Mouse (Mus musculus) A20 (cell line): ENCODE measurements around the gene Gm45521.

Experiments used
- DNase-seq: peaks from one replicate; pipeline ENCODE4 v3.0.0-alpha.2; 2011; ENCODE audit warnings: low read depth, low spot score

The Gm45521 gene

GRCm38 (mm10) chr14:7952610-7953254 is 4.4 kb upstream of the Gm45521 start:
- peak; percentile 46 for DNase-seq

DNA sequence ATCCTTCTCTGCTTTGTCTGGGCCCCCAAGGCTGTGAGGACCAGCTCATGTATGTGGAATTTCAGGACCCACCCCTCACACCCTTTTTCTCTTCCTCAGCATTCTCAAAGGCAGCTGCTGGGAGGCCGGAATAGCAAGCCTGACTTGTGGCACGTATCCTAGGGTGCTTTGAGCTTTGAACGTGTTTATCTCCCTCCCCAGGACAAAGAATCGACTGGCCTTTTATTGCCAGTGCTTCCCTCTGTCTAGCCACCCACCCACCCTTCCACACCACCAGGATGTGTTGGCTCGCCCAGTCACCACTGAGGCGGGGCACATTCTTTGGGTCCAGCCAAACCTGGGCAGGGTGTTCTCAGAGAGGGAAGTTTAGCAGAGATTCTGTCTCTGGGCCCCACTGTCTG is 3.0 kb upstream of the Gm45521 start:
- no peak for DNase-seq

GRCm38 (mm10) chr14:7956427-7956826 is 661 bp upstream of the Gm45521 start:
- DNase-seq: no peak

DNA sequence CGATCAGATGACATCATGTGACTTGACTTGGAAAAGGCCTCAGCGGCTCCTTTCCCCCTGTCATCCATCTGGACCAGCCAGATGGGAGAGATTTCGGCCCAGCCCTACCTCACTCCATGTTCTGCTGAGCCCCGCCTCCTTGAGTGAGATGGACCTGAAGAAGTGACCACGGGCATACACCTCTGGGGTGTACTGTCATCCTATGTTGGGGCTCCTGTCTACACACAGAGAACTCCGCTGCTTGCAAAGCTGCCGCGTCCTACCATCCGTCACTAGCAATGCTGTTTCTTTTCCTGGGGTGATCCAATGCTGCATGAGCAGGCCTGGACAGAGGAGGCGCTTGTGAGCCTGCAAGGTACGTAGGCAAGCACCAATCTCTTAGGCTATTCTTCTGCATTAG is 3.5 kb downstream of the Gm45521 start:
- DNase-seq: peak; percentile 37

DNA sequence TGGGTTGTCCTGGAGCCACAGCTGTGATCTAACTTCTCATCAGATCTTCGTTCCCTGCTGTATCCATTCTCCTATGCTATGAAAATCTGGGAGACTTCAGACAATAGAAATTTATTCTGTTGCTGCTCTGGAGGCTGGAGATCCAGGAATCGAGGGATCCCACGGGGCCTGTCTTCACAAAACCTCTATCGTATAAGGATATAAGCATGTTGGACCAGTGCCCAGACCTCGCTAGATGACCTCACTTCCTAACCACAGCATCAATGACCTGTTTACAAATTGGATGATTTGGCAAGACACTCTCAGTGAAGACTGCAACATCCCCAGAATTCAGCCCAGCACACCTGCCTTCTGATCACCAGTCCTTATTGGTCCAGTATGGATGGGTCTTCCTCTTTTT is 4.6 kb downstream of the Gm45521 start:
- DNase-seq: no peak

DNA sequence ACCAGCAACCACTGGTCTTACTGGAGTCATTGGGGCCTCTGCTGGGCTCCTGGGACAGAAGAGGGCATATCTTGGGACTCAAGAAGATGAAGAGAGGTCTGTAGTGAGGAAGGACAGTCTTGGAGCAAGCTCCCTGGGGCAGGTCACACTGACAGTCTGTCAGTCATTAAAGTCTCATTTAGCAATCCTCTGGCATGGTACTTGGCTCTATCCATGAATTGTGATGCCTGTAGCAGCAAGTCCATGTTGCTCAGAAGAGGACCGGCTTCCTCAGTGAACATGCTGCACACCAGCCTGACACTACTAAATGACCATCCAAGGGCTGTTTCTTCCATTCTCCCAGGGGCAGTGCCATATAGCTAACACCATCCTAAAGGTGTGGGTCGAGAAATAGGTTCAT is 5.5 kb downstream of the Gm45521 start:
- DNase-seq: no peak

GRCm38 (mm10) chr14:7963160-7963559 is 6.1 kb downstream of the Gm45521 start:
- DNase-seq: no peak

DNA sequence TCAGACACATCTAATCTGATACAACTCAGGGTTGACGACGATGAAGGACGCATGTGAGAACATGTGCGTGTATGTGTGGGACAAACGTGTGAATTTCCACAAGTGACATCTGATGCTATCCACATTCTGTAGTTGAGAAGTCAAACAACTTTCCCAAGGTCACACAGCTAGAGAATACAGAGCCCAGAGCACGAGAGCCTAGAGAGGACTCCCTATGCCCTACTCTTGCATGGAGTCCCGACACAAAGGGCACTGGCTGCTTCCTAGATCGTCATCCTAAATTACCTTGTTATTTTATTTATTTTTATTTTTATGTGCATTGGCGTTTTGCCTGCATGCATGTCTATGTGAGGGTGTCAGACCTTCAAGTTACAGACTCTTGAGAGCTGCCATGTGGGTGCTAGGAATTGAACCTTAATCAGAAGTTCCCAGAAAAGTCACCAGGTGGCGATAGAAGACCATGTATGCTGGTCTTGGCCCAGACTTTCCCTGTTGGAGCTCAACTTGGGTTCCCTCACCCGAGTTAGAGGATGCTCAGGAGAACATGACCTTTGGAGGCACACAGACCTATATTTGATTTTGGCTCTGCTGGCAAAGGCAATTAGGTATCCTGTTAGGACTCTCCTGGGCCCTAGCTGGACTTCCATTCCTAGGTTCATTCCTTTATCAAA is 7.3 kb downstream of the Gm45521 start:
- peak; percentile 78 for DNase-seq

DNA sequence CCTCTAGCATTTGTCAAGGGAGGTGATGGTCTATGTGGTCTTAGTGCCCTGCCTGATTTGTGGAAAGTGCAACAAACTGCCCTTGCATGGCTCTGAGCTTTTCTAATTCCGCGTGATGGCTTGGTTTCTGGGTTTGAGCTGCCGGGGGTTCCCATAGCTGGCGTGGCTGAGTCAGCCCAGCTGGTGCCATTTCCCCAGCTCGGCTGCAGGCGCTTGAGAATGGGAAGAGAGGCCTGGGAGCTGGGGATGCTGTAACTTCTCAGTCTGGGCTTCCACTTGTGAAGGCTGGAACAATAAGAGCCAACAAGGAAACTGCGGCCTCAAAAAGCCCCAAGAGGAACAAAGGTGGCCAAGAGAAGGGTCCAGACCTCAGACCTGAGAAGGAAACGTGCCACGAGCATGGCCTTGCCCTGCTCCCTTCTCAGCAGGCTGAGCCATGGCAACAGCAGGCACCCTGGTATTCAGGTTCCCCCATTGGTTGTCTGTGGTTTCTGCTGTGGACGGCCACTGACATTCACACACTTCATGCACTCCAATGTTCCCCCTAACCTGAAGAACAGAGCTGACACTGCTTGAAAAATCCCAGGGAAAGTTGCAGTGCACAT is 14.9 kb downstream of the Gm45521 start:
- no peak for DNase-seq

GRCm38 (mm10) chr14:7974643-7975042 is 17.6 kb downstream of the Gm45521 start:
- no peak for DNase-seq

- no peak for DNase-seq
Observed at GRCm38 (mm10) chr14:7975177-7975576, 18.1 kb downstream of the Gm45521 start.

DNA sequence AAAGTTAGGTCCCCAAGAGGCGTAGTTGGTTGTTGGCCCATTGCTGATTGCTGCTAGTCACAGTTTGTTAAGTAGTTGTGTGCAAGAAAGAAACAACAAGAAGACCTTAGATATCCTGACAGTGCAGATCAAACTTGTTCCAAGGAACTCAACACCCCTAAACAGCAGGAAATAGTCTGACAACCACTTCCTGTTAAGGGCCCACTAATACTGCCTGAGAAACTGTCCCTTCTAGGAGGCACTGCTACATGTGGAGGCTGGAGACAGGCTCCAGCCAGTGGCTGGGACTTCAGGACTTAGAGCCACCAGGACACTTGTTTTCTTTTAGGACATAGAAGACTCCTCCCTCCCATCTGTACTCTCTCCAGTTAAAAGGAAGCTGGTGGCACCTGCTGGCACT is 20.4 kb downstream of the Gm45521 start:
- DNase-seq: no peak

DNA sequence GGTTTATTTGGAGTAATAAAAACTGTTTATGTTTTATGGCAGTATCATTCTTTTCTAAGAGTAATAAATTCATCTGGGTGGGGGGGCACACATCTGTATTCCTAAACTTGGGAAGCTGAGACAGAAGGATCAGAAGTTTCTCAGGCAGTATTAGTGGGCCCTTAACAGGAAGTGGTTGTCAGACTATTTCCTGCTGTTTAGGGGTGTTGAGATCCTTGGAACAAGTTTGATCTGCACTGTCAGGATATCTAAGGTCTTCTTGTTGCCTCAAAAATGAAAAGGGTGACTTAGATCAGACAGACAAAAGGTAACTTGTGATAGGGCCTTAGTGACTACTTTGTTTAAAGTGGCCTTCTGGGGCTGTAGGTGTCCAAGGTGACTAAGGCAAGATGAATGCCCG is 21.1 kb downstream of the Gm45521 start:
- DNase-seq: no peak

DNA sequence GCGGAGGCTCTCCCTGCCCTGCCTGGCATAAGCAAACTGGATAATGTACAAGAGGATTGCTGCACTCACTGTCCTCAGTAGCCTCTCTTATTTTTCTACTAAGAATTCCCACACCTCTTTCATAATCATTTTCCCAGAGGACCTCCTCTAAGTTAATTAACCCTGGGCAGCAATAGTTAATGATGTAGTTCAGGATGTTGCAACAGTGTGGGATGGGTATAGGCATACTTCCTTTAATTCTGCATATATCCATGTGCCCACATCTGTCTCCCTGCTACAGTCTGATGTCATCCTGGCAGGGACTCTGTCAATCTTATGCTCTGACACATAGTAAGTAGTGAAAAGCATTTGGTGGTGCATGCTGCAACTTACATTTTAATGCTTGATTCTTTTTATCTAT is 24.1 kb downstream of the Gm45521 start:
- DNase-seq: no peak

DNA sequence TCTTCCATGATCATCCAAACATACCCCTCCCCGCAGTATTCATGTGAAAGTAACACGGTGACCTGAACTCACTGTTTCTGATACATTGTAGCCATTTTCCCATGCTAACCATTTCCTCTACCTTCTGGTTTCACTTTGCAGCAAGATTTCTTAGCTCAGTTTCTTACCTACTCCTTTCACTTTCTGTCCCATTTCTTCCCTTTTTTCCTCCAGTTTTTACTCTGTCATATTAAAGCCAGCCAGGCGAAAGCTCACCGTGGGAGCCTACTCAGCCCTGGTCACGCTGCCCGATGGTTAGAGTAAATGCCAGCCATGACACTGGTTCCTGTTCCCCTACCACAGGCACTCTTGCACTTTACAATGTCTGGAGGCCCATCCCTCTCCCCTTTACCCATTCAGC is 29.8 kb downstream of the Gm45521 start:
- peak; percentile 70 for DNase-seq

DNA sequence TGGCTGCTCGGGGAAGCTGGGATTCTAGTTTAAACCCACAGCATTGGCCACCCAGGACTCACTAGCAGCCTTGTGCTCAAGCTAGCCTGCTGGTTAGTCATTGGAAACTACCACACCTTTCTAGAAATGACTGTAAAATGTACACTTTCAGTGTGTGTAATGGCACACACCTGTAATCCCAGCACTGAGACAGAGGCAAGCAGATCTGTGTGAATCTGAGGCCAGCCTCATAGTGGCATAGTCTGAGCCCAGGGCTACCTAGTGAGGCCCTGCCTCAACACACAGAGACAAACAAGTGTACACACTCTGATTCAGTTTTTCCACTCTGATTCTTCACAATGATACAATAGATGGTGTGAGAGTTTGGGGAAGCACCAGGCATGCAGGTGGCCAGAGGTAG is 32.3 kb downstream of the Gm45521 start:
- DNase-seq: no peak

GRCm38 (mm10) chr14:7989961-7990360 is 32.9 kb downstream of the Gm45521 start:
- DNase-seq: peak; percentile 75

GRCm38 (mm10) chr14:7991108-7991776 is 34.2 kb downstream of the Gm45521 start:
- peak; percentile 91 for DNase-seq

- no peak for DNase-seq
Observed at GRCm38 (mm10) chr14:7992158-7992557, 35.1 kb downstream of the Gm45521 start.

- peak; percentile 91 for DNase-seq
Observed at GRCm38 (mm10) chr14:7994271-7994767, 37.2 kb downstream of the Gm45521 start, which contains the start of gene Dnase1l3. Gene Dnase1l3 (minus strand): TSS chr14:7994573.

DNA sequence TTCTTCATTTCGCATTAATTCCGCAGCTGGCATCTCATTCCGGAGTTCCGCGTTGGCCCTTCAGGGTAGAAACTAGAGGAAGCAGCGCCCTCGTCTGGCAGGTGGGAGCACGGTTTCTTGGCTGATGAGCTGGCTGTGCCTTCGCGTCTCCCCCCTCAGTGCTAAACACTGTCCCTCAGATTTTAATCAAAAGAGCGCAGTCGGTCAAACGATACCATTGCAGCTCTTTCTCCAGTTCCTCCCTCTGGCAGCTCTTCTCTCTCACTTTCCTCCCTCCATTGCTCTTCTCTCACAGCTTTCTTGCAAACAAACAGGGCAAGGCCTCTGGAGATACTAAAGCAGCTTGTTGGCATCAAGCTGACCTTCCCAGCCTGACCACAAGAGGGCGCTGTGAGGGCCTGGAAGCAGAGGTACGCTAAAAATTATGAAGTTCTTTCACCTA is 40.2 kb downstream of the Gm45521 start:
- DNase-seq: peak; percentile 95

DNA sequence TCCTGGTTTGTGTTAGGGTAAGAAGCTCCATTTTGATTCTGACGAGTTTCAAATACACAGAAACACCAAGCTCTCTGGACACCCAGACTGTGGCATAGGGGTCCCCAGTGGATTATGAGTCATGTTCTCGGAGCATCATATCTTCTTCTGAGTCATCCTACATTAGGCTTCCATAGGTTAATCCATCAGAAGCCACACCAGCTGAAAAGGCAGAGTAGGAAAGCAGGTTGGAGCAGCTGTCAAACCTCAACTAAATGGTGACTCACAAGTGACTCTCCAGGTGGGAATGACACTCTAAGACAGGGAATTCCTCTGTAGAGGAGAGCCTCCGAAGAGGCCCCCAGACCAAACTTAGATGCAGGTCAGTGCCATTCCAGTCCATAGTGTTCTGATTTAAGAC is 41.9 kb downstream of the Gm45521 start:
- DNase-seq: no peak
